Mouse (Mus musculus): Measurements from ENCODE around the gene Dnah3.

DNA sequence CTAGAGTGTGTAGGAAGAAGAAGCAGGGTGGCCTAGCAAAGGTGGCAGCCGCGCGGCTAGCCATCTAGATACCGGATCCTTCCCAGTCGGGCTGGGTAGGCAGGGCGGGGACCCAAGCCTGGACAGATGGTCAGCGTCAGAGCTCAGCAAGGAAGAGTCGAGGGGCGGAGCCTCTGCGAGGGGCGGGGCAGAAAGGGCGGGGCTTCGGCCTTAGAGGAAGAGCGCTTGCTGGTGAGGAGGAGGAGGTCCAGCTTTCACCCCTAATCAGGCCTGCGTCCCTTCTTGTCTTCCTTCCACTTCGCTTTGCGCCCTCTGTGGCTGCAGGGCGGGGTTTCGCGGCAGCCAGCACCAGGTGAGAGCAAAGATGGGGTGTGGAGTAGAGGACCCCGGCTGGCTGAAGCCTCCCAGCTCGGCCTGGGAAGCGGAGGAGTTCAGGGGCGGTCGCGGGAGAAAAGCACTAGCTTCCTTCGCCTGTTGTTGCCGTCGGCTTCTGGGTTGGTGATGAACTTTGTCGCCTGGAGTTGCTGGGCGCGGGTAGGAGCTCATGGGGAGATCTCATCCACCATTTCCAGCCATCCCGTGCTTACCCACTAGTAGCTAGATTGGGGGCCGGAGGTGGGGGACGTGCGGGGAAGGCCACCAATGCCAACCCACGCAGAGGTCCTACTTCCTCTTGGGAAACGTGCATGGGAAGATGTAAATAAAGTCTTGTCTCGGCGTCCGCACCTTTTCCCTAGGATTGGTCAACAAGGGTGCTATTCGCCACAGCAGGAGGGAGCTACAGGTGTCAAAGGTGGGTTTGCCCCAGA, 7.3 kb upstream of the Dnah3 start, which contains the start of gene Tmem159:
- TF ChIP-seq CTCF (IDR thresholded peaks at IDR 0.05; ENCODE audit: extremely low read depth, insufficient read depth, low read length): no peak
- peak; percentile 23; the same call in 1 of the 2 replicates for TF ChIP-seq POLR2A (IDR thresholded peaks at IDR 0.05; ENCODE audit: extremely low read depth, insufficient read depth, low read length)

Measured in cortical plate, adult 2 months (tissue).